Mouse (Mus musculus): ENCODE data around the gene Gdpd5. TPM values are rescaled to one million over a fixed set of nuclear protein-coding genes. Genes with fewer than 3 reads are reported as not detected.

The Gdpd5 gene
- total RNA-seq, 2 experiments from 2014 or later: 54.4 to 63.0 TPM

GRCm38 (mm10) chr7:99402477-99402876 lies 21.3 kb downstream of the Gdpd5 start:
- DNase-seq: no peak
- intact Hi-C loops (cut with DNase I): no loop called here

GRCm38 (mm10) chr7:99403254-99403653 lies 22.0 kb downstream of the Gdpd5 start:
- no peak for DNase-seq

GRCm38 (mm10) chr7:99404031-99404735 lies 23.0 kb downstream of the Gdpd5 start:
- no peak for DNase-seq
- intact Hi-C loops (cut with DNase I): no loop called here

More at GRCm38 (mm10) chr7:99403254-99403653, 22.0 kb downstream of the Gdpd5 start:
- intact Hi-C loops (cut with DNase I): no loop called here

GRCm38 (mm10) chr7:99405386-99406155 lies 24.4 kb downstream of the Gdpd5 start:
- no peak for DNase-seq
- intact Hi-C loops (cut with DNase I): no loop called here

GRCm38 (mm10) chr7:99407598-99407997 lies 26.4 kb downstream of the Gdpd5 start:
- DNase-seq: no peak
- intact Hi-C loops (cut with DNase I): no loop called here

GRCm38 (mm10) chr7:99409441-99410222 lies 28.4 kb downstream of the Gdpd5 start:
- intact Hi-C loops (cut with DNase I): no loop called here
- DNase-seq: no peak

GRCm38 (mm10) chr7:99410315-99410714 lies 29.1 kb downstream of the Gdpd5 start:
- intact Hi-C loops (cut with DNase I): no loop called here
- no peak for DNase-seq

GRCm38 (mm10) chr7:99411047-99411779 lies 30.0 kb downstream of the Gdpd5 start:
- intact Hi-C loops (cut with DNase I): no loop called here
- DNase-seq: no peak

GRCm38 (mm10) chr7:99415045-99415444 lies 33.8 kb downstream of the Gdpd5 start:
- intact Hi-C loops (cut with DNase I): no loop called here
- DNase-seq: peak; percentile 24

- intact Hi-C loops (cut with DNase I): no loop called here
- DNase-seq: no peak
Observed at GRCm38 (mm10) chr7:99419311-99419710, 38.1 kb downstream of the Gdpd5 start.

GRCm38 (mm10) chr7:99421006-99421405 lies 39.8 kb downstream of the Gdpd5 start:
- intact Hi-C loops (cut with DNase I): no loop called here
- no peak for DNase-seq

GRCm38 (mm10) chr7:99424538-99425155 lies 43.4 kb downstream of the Gdpd5 start:
- intact Hi-C loops (cut with DNase I): no loop called here
- no peak for DNase-seq

GRCm38 (mm10) chr7:99425706-99426105 lies 44.5 kb downstream of the Gdpd5 start:
- intact Hi-C loops (cut with DNase I): no loop called here
- no peak for DNase-seq

- DNase-seq: no peak
- intact Hi-C loops (cut with DNase I): no loop called here
Observed at GRCm38 (mm10) chr7:99427031-99427430, 45.8 kb downstream of the Gdpd5 start.

GRCm38 (mm10) chr7:99427987-99428386 lies 46.8 kb downstream of the Gdpd5 start:
- DNase-seq: no peak
- intact Hi-C loops (cut with DNase I): no loop called here

GRCm38 (mm10) chr7:99428836-99429235 lies 47.6 kb downstream of the Gdpd5 start:
- intact Hi-C loops (cut with DNase I): no loop called here
- DNase-seq: no peak

GRCm38 (mm10) chr7:99429786-99430185 lies 48.6 kb downstream of the Gdpd5 start:
- intact Hi-C loops (cut with DNase I): no loop called here
- peak; percentile 77 for DNase-seq

GRCm38 (mm10) chr7:99430246-99430645 lies 49.0 kb downstream of the Gdpd5 start:
- intact Hi-C loops (cut with DNase I): no loop called here
- no peak for DNase-seq

- intact Hi-C loops (cut with DNase I): no loop called here
- DNase-seq: no peak
Observed at GRCm38 (mm10) chr7:99432248-99432647, 51.0 kb downstream of the Gdpd5 start.

- no peak for DNase-seq
- intact Hi-C loops (cut with DNase I): no loop called here
Observed at GRCm38 (mm10) chr7:99432863-99433262, 51.6 kb downstream of the Gdpd5 start.

All from left cerebral cortex, postnatal 4 days (tissue).